Mouse (Mus musculus) olfactory bulb, adult 2 months (tissue): ENCODE measurements around the gene Hs6st3.

ENCODE experiments used
- CTCF ChIP-seq: fragments of 200-500 bp; IDR thresholded peaks from 2 replicates; pipeline ENCODE4 v1.5.1; 2012; ENCODE audit warnings: low read depth, mild to moderate bottlenecking, low read length, moderate library complexity; ENCODE audit not compliant: insufficient read depth
- POLR2A ChIP-seq: fragments of 200-500 bp; IDR thresholded peaks from 2 replicates; pipeline ENCODE4 v1.6.1; 2012; ENCODE audit warnings: mild to moderate bottlenecking, low read depth, low read length, moderate library complexity; ENCODE audit not compliant: insufficient read depth

DNA sequence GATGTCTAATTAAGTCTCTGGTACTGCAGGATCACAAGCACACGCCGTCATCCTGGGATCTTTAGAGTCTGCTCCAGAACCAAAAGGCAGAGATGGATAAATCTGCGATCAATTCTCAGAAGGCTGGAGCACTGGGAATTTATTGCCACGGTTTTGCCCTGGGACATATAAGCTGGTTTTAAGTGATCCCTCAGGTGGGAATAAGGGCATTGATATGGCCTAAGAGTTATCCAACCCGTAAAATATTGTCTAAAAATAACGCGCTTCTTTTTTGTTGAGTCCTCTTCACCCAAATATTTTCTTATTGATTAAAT, 693.8 kb downstream of the Hs6st3 start:
- TF ChIP-seq CTCF = no peak
- no peak for TF ChIP-seq POLR2A
